Mouse (Mus musculus) stomach, postnatal 0 days (tissue): Measurements from ENCODE around the gene Fgf6. TPM values are rescaled to one million over a fixed set of nuclear protein-coding genes. Genes with fewer than 3 reads are reported as not detected.

Experiments used
- ATAC-seq: fragments of 200-750 bp; cut with Nextera tagmentation; 2 replicates; pipeline ENCODE4 v1.8.0; 2017; ENCODE audit not compliant: low FRiP score, low TSS enrichment
- DNase-seq: peaks from one replicate; pipeline ENCODE4 v3.0.0-alpha.2; 2016; ENCODE audit warnings: low spot score
- H3K27ac ChIP-seq: fragments of 300-500 bp; sonication (generic); replicated peaks from 2 replicates; pipeline ENCODE4 v1.5.1; 2014; ENCODE audit warnings: mild to moderate bottlenecking, control low read depth
- H3K27me3 ChIP-seq: fragments of 300-500 bp; sonication (generic); 2 replicates; pipeline ENCODE4 v1.6.1; 2014; ENCODE audit warnings: low read length; ENCODE audit not compliant: control insufficient read depth, insufficient read depth
- H3K36me3 ChIP-seq: fragments of 300-500 bp; sonication (generic); 2 replicates; pipeline ENCODE4 v1.6.1; 2014; ENCODE audit warnings: low read length, mixed read lengths; ENCODE audit not compliant: control insufficient read depth, insufficient read depth
- H3K4me1 ChIP-seq: fragments of 300-500 bp; sonication (generic); replicated peaks from 2 replicates; pipeline ENCODE4 v1.6.1; 2014; ENCODE audit warnings: antibody characterized with exemption; ENCODE audit not compliant: control insufficient read depth, insufficient read depth
- H3K4me2 ChIP-seq: fragments of 300-500 bp; sonication (generic); replicated peaks from 2 replicates; pipeline ENCODE4 v1.6.1; 2014; ENCODE audit warnings: low read depth, mild to moderate bottlenecking, control low read depth, moderate library complexity
- H3K4me3 ChIP-seq: fragments of 300-500 bp; sonication (generic); 2 replicates; pipeline ENCODE4 v1.5.1; 2014; ENCODE audit warnings: low read depth, low read length, control low read depth
- H3K9ac ChIP-seq: fragments of 300-500 bp; sonication (generic); 2 replicates; pipeline ENCODE4 v1.6.1; 2014; ENCODE audit warnings: mild to moderate bottlenecking, low read length, control low read depth, mixed read lengths
- H3K9me3 ChIP-seq: fragments of 300-500 bp; sonication (generic); 2 replicates; pipeline ENCODE4 v1.6.1; 2016; ENCODE audit warnings: low read length; ENCODE audit not compliant: control insufficient read depth
- CTCF ChIP-seq: IDR thresholded peaks from 2 replicates; pipeline ENCODE4 v1.5.1; 2016; ENCODE audit warnings: antibody characterized with exemption, low read depth, mild to moderate bottlenecking, moderate library complexity
- EP300 ChIP-seq: optimal IDR thresholded peaks from 2 replicates; pipeline ENCODE3; 2016; ENCODE audit warnings: antibody characterized with exemption
- WGBS: fragments of 180-500 bp; shearing (Covaris S2); extraction: QIAGEN DNeasy Blood & Tissue Kit; methylation state at CpG from one replicate; pipeline ENCODE4 v1.1.7; 2014; 5-methylcytosine and 5-hydroxymethylcytosine counted together
- polyA plus RNA-seq: library from polyadenylated mRNA; unstranded; fragments of >200 nt; fragmentation: Nextera tagmentation; extraction: Ambion mirVana; gene quantifications from 2 replicates; pipeline ENCODE4 v1.2.1, GENCODE M21; 2015

The Fgf6 gene
- polyA plus RNA-seq, 1 experiment from 2014 or later, result not detected

- TF ChIP-seq EP300 (no peak), CTCF (no peak)
- Histone ChIP-seq H3K9me3 (no peaks in the 10 kb centered on the region), H3K36me3 (no peaks in the 10 kb centered on the region), H3K9ac (no peak overlapping the region), H3K27ac (no peak overlapping the region), H3K4me2 (no peak overlapping the region), H3K27me3 (no peaks in the 10 kb centered on the region), H3K4me3 (no peak overlapping the region), H3K4me1 (no peaks in the 10 kb centered on the region)
- 11% methylated on average over 13 of the region's 13 CpGs for WGBS
- DNase-seq, result no peak
- no peak for ATAC-seq
Measured at GRCm38 (mm10) chr6:127020431-127020830, 5.0 kb downstream of the Fgf6 start.

GRCm38 (mm10) chr6:127024836-127025235 lies 9.4 kb downstream of the Fgf6 start:
- no peak for TF ChIP-seq CTCF
- TF ChIP-seq EP300, result no peak
- Histone ChIP-seq H3K4me1 (no peaks in the 10 kb centered on the region), H3K9me3 (no peaks in the 10 kb centered on the region), H3K36me3 (no peaks in the 10 kb centered on the region), H3K4me2 (no peak overlapping the region), H3K27ac (no peak overlapping the region), H3K9ac (no peak overlapping the region), H3K27me3 (no peaks in the 10 kb centered on the region), H3K4me3 (no peak overlapping the region)
- ATAC-seq (no peak), DNase-seq (no peak)
- WGBS, result 63% methylated on average over 7 of the region's 7 CpGs

- DNase-seq (peak; percentile 48), ATAC-seq (peak; percentile 77)
- H3K4me2 ChIP-seq, result peak overlapping the region; percentile 55
- peak; percentile 87 for TF ChIP-seq CTCF
- TF ChIP-seq EP300, result no peak
- H3K9ac ChIP-seq, result no peak overlapping the region
- H3K4me1 ChIP-seq, result no peaks in the 10 kb centered on the region
- WGBS, result 7% methylated on average over 10 of the region's 10 CpGs
- H3K4me3 ChIP-seq, result peak overlapping the region; percentile 30; the same call in 1 of the 2 replicates
- H3K27ac ChIP-seq, result no peak overlapping the region
- no peaks in the 10 kb centered on the region for H3K9me3 ChIP-seq
- no peaks in the 10 kb centered on the region for H3K27me3 ChIP-seq
- H3K36me3 ChIP-seq, result no peaks in the 10 kb centered on the region
Measured at GRCm38 (mm10) chr6:127034760-127035159, 19.4 kb downstream of the Fgf6 start.

- H3K27ac ChIP-seq, result no peak overlapping the region
- no peak for TF ChIP-seq EP300
- WGBS, result 26% methylated on average over 6 of the region's 6 CpGs
- no peaks in the 10 kb centered on the region for H3K9me3 ChIP-seq
- ATAC-seq (peak; percentile 42; the same call in 1 of the 2 replicates), DNase-seq (peak; percentile 24)
- H3K4me2 ChIP-seq, result no peak overlapping the region
- H3K4me3 ChIP-seq, result no peak overlapping the region
- no peak overlapping the region for H3K9ac ChIP-seq
- H3K27me3 ChIP-seq, result no peaks in the 10 kb centered on the region
- H3K4me1 ChIP-seq, result no peaks in the 10 kb centered on the region
- no peaks in the 10 kb centered on the region for H3K36me3 ChIP-seq
Measured at GRCm38 (mm10) chr6:127044909-127045308, 29.5 kb downstream of the Fgf6 start.

GRCm38 (mm10) chr6:127050847-127051246 lies 35.5 kb downstream of the Fgf6 start:
- H3K4me3 ChIP-seq, result no peak overlapping the region
- ATAC-seq (no peak), DNase-seq (no peak)
- WGBS, result 70% methylated on average over 4 of the region's 4 CpGs
- H3K9ac ChIP-seq, result no peak overlapping the region
- H3K4me1 ChIP-seq, result no peaks in the 10 kb centered on the region
- TF ChIP-seq EP300 (no peak), CTCF (no peak)
- no peaks in the 10 kb centered on the region for H3K9me3 ChIP-seq
- H3K27ac ChIP-seq, result no peak overlapping the region
- H3K4me2 ChIP-seq, result no peak overlapping the region
- H3K27me3 ChIP-seq, result no peaks in the 10 kb centered on the region
- H3K36me3 ChIP-seq, result no peaks in the 10 kb centered on the region

- no peaks in the 10 kb centered on the region for H3K9me3 ChIP-seq
- H3K9ac ChIP-seq, result no peak overlapping the region
- H3K4me1 ChIP-seq, result no peaks in the 10 kb centered on the region
- peak overlapping the region; percentile 6; the same call in 1 of the 2 replicates for H3K4me2 ChIP-seq
- DNase-seq (no peak), ATAC-seq (0 out of 2 replicates have a peak, but pooled peaks have one; percentile 40)
- H3K4me3 ChIP-seq, result no peak overlapping the region
- no peaks in the 10 kb centered on the region for H3K36me3 ChIP-seq
- TF ChIP-seq EP300 (no peak), CTCF (no peak)
- 24% methylated on average over 12 of the region's 12 CpGs for WGBS
- no peaks in the 10 kb centered on the region for H3K27me3 ChIP-seq
- no peak overlapping the region for H3K27ac ChIP-seq
Measured at GRCm38 (mm10) chr6:127056990-127057588, 41.7 kb downstream of the Fgf6 start.
